Mouse (Mus musculus): Measurements from ENCODE around the gene Tbx15. TPM values are rescaled to one million over a fixed set of nuclear protein-coding genes. Genes with fewer than 3 reads are reported as not detected.

Gene Tbx15
- polyA plus RNA-seq, 1 experiment: 0.40 TPM

- H3K4me1 ChIP-seq (ENCODE audit: control insufficient read depth, insufficient read depth, low read length): no peaks in the 10 kb centered on the region
- H3K27ac ChIP-seq (ENCODE audit: insufficient read depth, low read depth, low read length): no peak overlapping the region
Measured at GRCm38 (mm10) chr3:99263471-99263903, 23.3 kb downstream of the Tbx15 start.

DNA sequence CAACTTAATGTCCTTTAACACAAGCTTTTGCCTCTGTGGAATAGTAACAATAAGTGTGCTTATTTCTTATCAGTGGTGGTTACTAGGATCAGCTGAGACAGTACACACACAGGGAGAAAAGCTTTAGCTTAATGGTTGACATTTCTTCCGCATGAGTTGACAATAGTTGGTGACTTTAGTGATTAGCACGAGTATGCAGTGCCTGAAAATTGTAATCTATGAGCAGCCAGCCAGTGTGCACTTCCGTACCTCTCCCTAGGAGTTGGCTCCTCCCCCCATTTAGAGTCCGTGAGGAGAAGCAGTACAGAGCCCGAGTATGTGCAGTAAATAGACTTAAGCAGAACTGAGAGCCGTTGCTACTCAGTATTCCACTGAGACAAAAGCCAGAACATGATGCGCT, 24.5 kb downstream of the Tbx15 start:
- TF ChIP-seq CTCF (IDR thresholded peaks at IDR 0.05; ENCODE audit: low read depth, low read length) (no peak), POLR2A (IDR thresholded peaks at IDR 0.05; ENCODE audit: borderline replicate concordance, low read depth, low read length) (no peak)
- Histone ChIP-seq H3K27ac (ENCODE audit: insufficient read depth, low read depth, low read length) (no peak overlapping the region), H3K4me3 (ENCODE audit: insufficient read depth, low read length) (no peak overlapping the region), H3K4me1 (ENCODE audit: control insufficient read depth, insufficient read depth, low read length) (no peaks in the 10 kb centered on the region)

More at GRCm38 (mm10) chr3:99263471-99263903, 23.3 kb downstream of the Tbx15 start:
- TF ChIP-seq CTCF (IDR thresholded peaks at IDR 0.05; ENCODE audit: low read depth, low read length) (no peak), POLR2A (IDR thresholded peaks at IDR 0.05; ENCODE audit: borderline replicate concordance, low read depth, low read length) (no peak)
- H3K4me3 ChIP-seq (ENCODE audit: insufficient read depth, low read length): no peak overlapping the region

DNA sequence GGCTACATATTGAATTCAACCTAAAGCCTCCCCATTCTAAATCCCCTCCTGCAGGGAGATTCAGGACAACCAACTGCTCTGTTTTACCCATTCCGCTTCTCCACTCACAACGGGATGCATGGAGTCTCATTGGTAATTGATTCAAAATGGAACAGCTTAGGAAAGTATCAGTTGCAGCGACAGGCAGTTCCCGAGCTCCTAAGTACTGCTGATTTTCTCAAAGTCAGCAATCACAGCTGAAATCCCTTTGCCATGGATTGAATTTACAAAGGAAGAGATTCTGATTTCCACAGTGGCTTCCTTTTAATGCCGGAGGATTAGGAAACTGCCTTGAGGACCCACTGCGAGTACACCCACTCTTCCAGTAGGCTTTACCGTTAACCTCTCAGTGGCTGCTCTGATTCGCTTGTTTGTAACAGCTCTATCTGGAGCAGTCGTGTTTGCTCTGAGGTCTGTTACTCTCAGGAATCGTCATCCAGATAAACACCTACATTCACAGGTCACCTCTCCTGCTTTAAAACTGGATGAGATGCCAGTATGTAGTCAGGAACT, 26.6 kb downstream of the Tbx15 start:
- H3K4me3 ChIP-seq (ENCODE audit: insufficient read depth, low read length): no peak overlapping the region
- no peak overlapping the region for H3K27ac ChIP-seq (ENCODE audit: insufficient read depth, low read depth, low read length)
- no peaks in the 10 kb centered on the region for H3K4me1 ChIP-seq (ENCODE audit: control insufficient read depth, insufficient read depth, low read length)
- TF ChIP-seq CTCF (IDR thresholded peaks at IDR 0.05; ENCODE audit: low read depth, low read length) (no peak), POLR2A (IDR thresholded peaks at IDR 0.05; ENCODE audit: borderline replicate concordance, low read depth, low read length) (no peak)

- Histone ChIP-seq H3K4me1 (ENCODE audit: control insufficient read depth, insufficient read depth, low read length) (no peaks in the 10 kb centered on the region), H3K4me3 (ENCODE audit: insufficient read depth, low read length) (no peak overlapping the region), H3K27ac (ENCODE audit: insufficient read depth, low read depth, low read length) (no peak overlapping the region)
- TF ChIP-seq CTCF (IDR thresholded peaks at IDR 0.05; ENCODE audit: low read depth, low read length): no peak
- TF ChIP-seq POLR2A (IDR thresholded peaks at IDR 0.05; ENCODE audit: borderline replicate concordance, low read depth, low read length): no peak
Measured at GRCm38 (mm10) chr3:99277973-99278580, 37.9 kb downstream of the Tbx15 start.

DNA sequence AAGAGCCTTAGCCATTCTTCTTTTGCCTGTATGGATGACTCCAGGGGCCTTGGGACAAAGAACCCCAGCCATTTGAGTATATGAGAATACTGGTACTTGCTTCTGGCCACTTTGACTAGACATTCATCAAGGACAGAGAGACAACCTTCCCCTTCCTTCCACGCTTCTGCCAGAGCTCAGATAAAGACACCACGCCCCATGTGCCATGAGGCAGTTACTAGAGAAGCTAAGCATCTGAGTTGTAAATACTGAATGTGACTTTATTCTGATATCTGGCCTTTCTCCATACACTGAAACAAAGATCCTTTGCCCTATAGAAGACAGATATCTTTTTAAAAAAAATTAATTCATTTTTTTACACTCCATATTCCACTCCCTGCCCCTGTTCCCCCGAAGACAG, 39.5 kb downstream of the Tbx15 start:
- Histone ChIP-seq H3K27ac (ENCODE audit: insufficient read depth, low read depth, low read length) (no peak overlapping the region), H3K4me1 (ENCODE audit: control insufficient read depth, insufficient read depth, low read length) (no peaks in the 10 kb centered on the region), H3K4me3 (ENCODE audit: insufficient read depth, low read length) (no peak overlapping the region)
- no peak for TF ChIP-seq POLR2A (IDR thresholded peaks at IDR 0.05; ENCODE audit: borderline replicate concordance, low read depth, low read length)
- TF ChIP-seq CTCF (IDR thresholded peaks at IDR 0.05; ENCODE audit: low read depth, low read length): no peak

- TF ChIP-seq POLR2A (IDR thresholded peaks at IDR 0.05; ENCODE audit: borderline replicate concordance, low read depth, low read length) (no peak), CTCF (IDR thresholded peaks at IDR 0.05; ENCODE audit: low read depth, low read length) (no peak)
- Histone ChIP-seq H3K4me1 (ENCODE audit: control insufficient read depth, insufficient read depth, low read length) (no peaks in the 10 kb centered on the region), H3K27ac (ENCODE audit: insufficient read depth, low read depth, low read length) (no peak overlapping the region)
Measured at GRCm38 (mm10) chr3:99281453-99281852, 41.3 kb downstream of the Tbx15 start.

DNA sequence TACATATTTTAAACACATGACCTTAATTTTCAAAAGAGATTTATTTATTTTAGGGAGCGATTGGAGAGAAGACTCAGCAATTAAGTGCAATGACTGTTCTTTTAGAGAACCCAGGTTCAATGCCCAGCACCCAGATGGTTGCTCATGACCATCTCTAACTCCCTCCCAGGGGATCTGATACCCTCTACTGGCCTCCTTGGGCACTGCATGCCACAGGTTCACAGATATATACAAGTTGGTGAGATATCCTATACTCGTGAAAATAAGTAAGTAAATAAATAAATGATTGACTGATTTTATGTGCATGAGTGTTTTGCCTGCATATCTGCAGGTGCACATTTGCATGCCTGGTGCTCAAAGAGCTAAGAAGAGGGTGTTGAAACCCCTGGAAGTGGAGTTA, 48.1 kb downstream of the Tbx15 start:
- Histone ChIP-seq H3K4me1 (ENCODE audit: control insufficient read depth, insufficient read depth, low read length) (no peaks in the 10 kb centered on the region), H3K4me3 (ENCODE audit: insufficient read depth, low read length) (no peak overlapping the region), H3K27ac (ENCODE audit: insufficient read depth, low read depth, low read length) (no peak overlapping the region)
- TF ChIP-seq CTCF (IDR thresholded peaks at IDR 0.05; ENCODE audit: low read depth, low read length): no peak
- TF ChIP-seq POLR2A (IDR thresholded peaks at IDR 0.05; ENCODE audit: borderline replicate concordance, low read depth, low read length): no peak

More at GRCm38 (mm10) chr3:99281453-99281852, 41.3 kb downstream of the Tbx15 start:
- no peak overlapping the region for H3K4me3 ChIP-seq (ENCODE audit: insufficient read depth, low read length)

GRCm38 (mm10) chr3:99290064-99290702, 50.0 kb downstream of the Tbx15 start:
- Histone ChIP-seq H3K4me1 (ENCODE audit: control insufficient read depth, insufficient read depth, low read length) (no peaks in the 10 kb centered on the region), H3K27ac (ENCODE audit: insufficient read depth, low read depth, low read length) (no peak overlapping the region), H3K4me3 (ENCODE audit: insufficient read depth, low read length) (no peak overlapping the region)
- no peak for TF ChIP-seq POLR2A (IDR thresholded peaks at IDR 0.05; ENCODE audit: borderline replicate concordance, low read depth, low read length)
- no peak for TF ChIP-seq CTCF (IDR thresholded peaks at IDR 0.05; ENCODE audit: low read depth, low read length)

GRCm38 (mm10) chr3:99290878-99291277, 50.7 kb downstream of the Tbx15 start:
- H3K4me1 ChIP-seq (ENCODE audit: control insufficient read depth, insufficient read depth, low read length): no peaks in the 10 kb centered on the region
- H3K27ac ChIP-seq (ENCODE audit: insufficient read depth, low read depth, low read length): no peak overlapping the region
- TF ChIP-seq POLR2A (IDR thresholded peaks at IDR 0.05; ENCODE audit: borderline replicate concordance, low read depth, low read length): no peak
- no peak overlapping the region for H3K4me3 ChIP-seq (ENCODE audit: insufficient read depth, low read length)

- TF ChIP-seq POLR2A (IDR thresholded peaks at IDR 0.05; ENCODE audit: borderline replicate concordance, low read depth, low read length): no peak
- Histone ChIP-seq H3K4me3 (ENCODE audit: insufficient read depth, low read length) (no peak overlapping the region), H3K4me1 (ENCODE audit: control insufficient read depth, insufficient read depth, low read length) (no peaks in the 10 kb centered on the region), H3K27ac (ENCODE audit: insufficient read depth, low read depth, low read length) (no peak overlapping the region)
Measured at GRCm38 (mm10) chr3:99291386-99291785, 51.2 kb downstream of the Tbx15 start.
